Mouse (Mus musculus) liver, embryonic 13.5 days (tissue): ENCODE measurements at regions not wholly inside any gene's neighbourhood (a gene's known extent, or its start where the extent isn't known, plus 50 kb on each side); places are given as distances from the start of the nearest gene placed in this dataset.

Experiments
- ATAC-seq: fragments of 200-750 bp; cut with Nextera tagmentation; 2 replicates; pipeline ENCODE4 v1.8.0; 2017; ENCODE audit warnings: low read depth, mild to moderate bottlenecking, moderate number of reproducible peaks, moderate library complexity
- DNase-seq: peaks from one replicate; pipeline ENCODE4 v3.0.0; 2022
- H3K27ac ChIP-seq: fragments of 300-500 bp; sonication (generic); 2 replicates; pipeline ENCODE4 v1.5.1; 2015; ENCODE audit warnings: moderate library complexity, mild to moderate bottlenecking, inconsistent platforms
- H3K27me3 ChIP-seq: fragments of 300-500 bp; sonication (generic); 2 replicates; pipeline ENCODE4 v1.6.1; 2015; ENCODE audit warnings: mild to moderate bottlenecking, inconsistent platforms
- H3K36me3 ChIP-seq: fragments of 300-500 bp; sonication (generic); 2 replicates; pipeline ENCODE4 v1.6.1; 2015; ENCODE audit warnings: mild to moderate bottlenecking, inconsistent platforms
- H3K4me1 ChIP-seq: fragments of 300-500 bp; sonication (generic); replicated peaks from 2 replicates; pipeline ENCODE4 v1.6.1; 2015; ENCODE audit warnings: inconsistent platforms
- H3K4me2 ChIP-seq: fragments of 300-500 bp; sonication (generic); 2 replicates; pipeline ENCODE4 v1.6.1; 2015; ENCODE audit warnings: inconsistent platforms, mild to moderate bottlenecking, moderate library complexity
- H3K4me3 ChIP-seq: fragments of 300-500 bp; sonication (generic); replicated peaks from 2 replicates; pipeline ENCODE4 v1.5.1; 2015; ENCODE audit warnings: mild to moderate bottlenecking, inconsistent platforms
- H3K9ac ChIP-seq: fragments of 300-500 bp; sonication (generic); 2 replicates; pipeline ENCODE4 v1.6.1; 2015; ENCODE audit warnings: mild to moderate bottlenecking, inconsistent platforms
- H3K9me3 ChIP-seq: fragments of 300-500 bp; sonication (generic); replicated peaks from 2 replicates; pipeline ENCODE4 v1.6.1; 2016; ENCODE audit warnings: inconsistent platforms
- WGBS: fragments of 180-500 bp; shearing (Covaris S2); methylation state at CpG from one replicate; pipeline ENCODE4 v1.1.7; 2015; ENCODE audit not compliant: insufficient replicate concordance; 5-methylcytosine and 5-hydroxymethylcytosine counted together

DNA sequence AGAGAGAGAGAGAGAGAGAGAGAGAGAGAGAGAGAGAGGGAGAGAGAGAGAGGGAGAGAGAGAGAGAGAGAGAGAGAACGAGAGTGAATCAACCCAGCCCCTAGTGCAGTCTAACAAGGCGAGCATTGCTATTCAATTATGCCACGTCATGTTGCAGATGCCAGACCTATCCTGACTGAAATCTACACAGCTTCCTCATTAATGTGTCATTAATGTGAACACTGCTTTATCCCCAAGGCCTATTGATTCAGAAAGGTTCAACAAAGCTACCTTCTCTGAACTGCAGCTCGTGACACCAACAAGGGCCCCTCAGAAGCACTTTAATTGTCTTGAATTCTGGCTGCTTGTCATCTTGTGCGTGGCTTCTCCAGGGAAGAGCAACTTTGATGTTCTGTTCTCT lies 457.4 kb downstream of the Tcerg1l start:
- Histone ChIP-seq H3K4me2 (no peak overlapping the region), H3K9me3 (0 out of 2 replicates have a peak, but pooled peaks cover 5% of the 10 kb centered on the region), H3K27ac (no peak overlapping the region), H3K36me3 (no peaks in the 10 kb centered on the region), H3K9ac (no peak overlapping the region), H3K27me3 (no peaks in the 10 kb centered on the region), H3K4me3 (no peak overlapping the region), H3K4me1 (no peaks in the 10 kb centered on the region)
- no peak for ATAC-seq
- no peak for DNase-seq
- WGBS = 72% methylated on average over 5 of the region's 5 CpGs

DNA sequence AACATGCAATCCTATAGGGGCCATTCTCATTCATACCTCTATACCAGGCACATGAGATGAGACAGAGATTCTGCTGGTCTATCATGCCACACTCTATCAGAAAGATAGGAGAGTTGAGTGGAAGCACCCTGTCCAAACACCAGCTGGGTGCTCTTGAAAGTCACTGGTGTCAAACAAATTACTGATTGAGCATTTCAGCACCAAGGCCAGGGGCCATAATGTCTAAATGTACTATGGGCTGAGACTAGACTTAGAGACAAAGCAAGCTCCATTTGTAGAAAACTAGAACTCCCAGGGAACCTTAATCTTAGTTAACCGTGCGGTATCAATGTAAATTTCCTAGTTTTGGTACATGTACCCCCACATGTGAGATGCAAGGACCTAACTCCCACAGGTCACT lies 452.5 kb downstream of the Tcerg1l start:
- DNase-seq (no peak), ATAC-seq (no peak)
- H3K4me1 ChIP-seq = no peaks in the 10 kb centered on the region
- no peaks in the 10 kb centered on the region for H3K27me3 ChIP-seq
- H3K9me3 ChIP-seq = no peaks in the 10 kb centered on the region
- H3K9ac ChIP-seq = no peak overlapping the region
- no peak overlapping the region for H3K4me2 ChIP-seq
- WGBS = 74% methylated on average over 2 of the region's 2 CpGs
- no peaks in the 10 kb centered on the region for H3K36me3 ChIP-seq
- no peak overlapping the region for H3K27ac ChIP-seq
- H3K4me3 ChIP-seq = no peak overlapping the region

DNA sequence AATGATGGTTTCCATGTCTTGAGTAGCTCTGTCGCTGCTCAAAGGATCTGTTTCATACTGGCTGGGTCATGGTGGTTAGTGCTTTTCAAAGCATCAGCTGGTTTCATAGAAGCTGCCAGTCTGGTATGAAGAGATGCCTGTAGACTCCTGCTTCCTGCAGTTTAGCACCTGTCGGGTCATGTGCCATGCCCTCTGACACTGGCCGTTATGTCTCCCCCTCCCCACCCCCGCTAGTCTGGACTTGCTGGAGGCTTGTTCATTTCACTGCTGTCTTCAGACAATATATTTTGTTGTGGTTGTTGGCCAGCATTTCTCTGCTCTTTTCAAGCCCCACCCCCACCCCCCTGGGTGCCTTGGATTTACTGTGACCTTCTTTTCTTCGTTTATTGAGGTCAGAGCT lies 450.1 kb downstream of the Tcerg1l start:
- no peak overlapping the region for H3K9ac ChIP-seq
- H3K4me1 ChIP-seq = no peaks in the 10 kb centered on the region
- H3K9me3 ChIP-seq = no peaks in the 10 kb centered on the region
- H3K27me3 ChIP-seq = no peaks in the 10 kb centered on the region
- H3K4me3 ChIP-seq = no peak overlapping the region
- 44% methylated on average over 5 of the region's 5 CpGs for WGBS
- DNase-seq (no peak), ATAC-seq (no peak)
- no peak overlapping the region for H3K27ac ChIP-seq
- H3K36me3 ChIP-seq = no peaks in the 10 kb centered on the region
- no peak overlapping the region for H3K4me2 ChIP-seq

DNA sequence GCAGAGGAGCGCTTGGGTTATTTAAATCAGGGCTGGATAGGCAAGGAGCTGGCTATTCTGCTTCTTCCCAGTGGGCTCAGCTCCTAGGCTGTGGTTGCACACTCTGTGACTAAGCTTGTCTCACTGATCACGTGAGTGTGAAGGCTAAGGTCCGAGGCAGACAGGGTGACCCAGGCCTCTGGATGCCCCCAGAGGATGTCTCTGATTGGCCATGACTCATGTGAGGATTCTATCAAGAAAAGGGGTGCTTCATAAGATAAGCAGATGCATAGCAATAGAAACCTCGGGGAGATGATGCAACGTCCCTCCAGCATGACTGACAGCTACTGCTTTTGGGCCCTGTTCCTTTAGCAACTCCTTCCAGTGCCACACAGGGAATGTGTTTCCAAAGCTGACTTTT lies 440.2 kb downstream of the Tcerg1l start:
- no peak for ATAC-seq
- WGBS = 35% methylated on average over 5 of the region's 5 CpGs

DNA sequence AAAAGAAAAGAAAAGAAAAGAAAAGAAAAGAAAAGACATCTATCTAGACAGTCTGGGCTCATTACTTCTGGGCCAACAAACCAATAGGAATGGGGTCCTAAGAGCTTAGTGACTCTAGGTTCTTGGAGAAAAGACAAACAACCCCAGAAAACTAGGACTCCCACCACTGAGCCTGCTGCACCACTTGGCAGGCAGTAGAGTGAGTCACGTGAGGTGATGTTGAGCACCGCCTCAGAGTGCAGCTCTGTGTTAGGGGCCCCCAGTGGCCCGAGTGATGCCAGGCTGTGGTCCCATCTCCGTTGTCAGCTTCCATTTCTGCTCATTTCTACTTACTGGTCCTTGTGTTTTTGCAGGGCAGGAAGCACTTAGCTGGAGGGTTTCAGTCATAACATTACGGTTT lies 439.7 kb downstream of the Tcerg1l start:
- WGBS = 58% methylated on average over 5 of the region's 5 CpGs
- Histone ChIP-seq H3K4me2 (no peak overlapping the region), H3K4me1 (no peaks in the 10 kb centered on the region), H3K9me3 (0 out of 2 replicates have a peak, but pooled peaks cover 2% of the 10 kb centered on the region), H3K4me3 (no peak overlapping the region), H3K27ac (no peak overlapping the region), H3K36me3 (no peaks in the 10 kb centered on the region), H3K27me3 (no peaks in the 10 kb centered on the region), H3K9ac (no peak overlapping the region)
- DNase-seq (no peak), ATAC-seq (no peak)

More for the DNA sequence above, 440.2 kb downstream of the Tcerg1l start:
- H3K4me2 ChIP-seq = no peak overlapping the region
- H3K27me3 ChIP-seq = no peaks in the 10 kb centered on the region
- H3K36me3 ChIP-seq = no peaks in the 10 kb centered on the region
- no peak overlapping the region for H3K4me3 ChIP-seq
- H3K4me1 ChIP-seq = no peaks in the 10 kb centered on the region
- no peak for DNase-seq
- no peak overlapping the region for H3K27ac ChIP-seq
- H3K9me3 ChIP-seq = 0 out of 2 replicates have a peak, but pooled peaks cover 4% of the 10 kb centered on the region
- no peak overlapping the region for H3K9ac ChIP-seq

DNA sequence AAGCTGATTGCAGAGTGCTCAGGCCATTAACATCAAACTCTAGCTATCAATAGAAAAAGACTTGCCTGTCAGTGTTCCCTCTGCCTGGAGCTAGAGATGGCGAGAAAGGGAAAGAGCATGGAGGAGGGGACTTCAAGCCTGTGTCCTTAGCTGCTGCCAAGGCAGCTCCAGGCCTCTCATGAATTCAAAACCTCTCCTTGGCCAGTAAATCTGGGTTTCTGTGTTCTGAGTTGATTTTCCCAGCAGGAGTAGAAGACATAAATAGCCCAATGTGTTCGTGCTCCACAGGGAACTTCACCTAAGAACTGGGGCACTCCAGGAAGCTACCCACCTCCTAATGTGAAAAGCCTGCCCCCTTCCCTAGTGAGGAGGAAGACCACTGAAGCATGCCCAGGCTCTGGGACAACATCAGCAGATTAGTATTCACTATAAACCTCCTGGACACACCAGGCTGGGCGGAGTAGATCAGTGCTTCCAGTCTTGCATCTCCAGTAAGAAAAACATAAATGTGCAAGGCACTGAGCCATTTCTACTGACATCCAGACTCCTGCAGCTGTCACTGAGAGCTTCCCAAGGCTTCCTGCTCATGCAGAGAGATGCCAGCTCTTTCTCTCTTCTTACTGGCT lies 433.9 kb downstream of the Tcerg1l start:
- Histone ChIP-seq H3K27ac (no peak overlapping the region), H3K4me3 (no peak overlapping the region), H3K27me3 (no peaks in the 10 kb centered on the region), H3K36me3 (no peaks in the 10 kb centered on the region), H3K4me1 (no peaks in the 10 kb centered on the region), H3K4me2 (no peak overlapping the region), H3K9me3 (no peaks in the 10 kb centered on the region), H3K9ac (no peak overlapping the region)
- DNase-seq = no peak
- ATAC-seq = no peak
- 34% methylated on average over 3 of the region's 3 CpGs for WGBS

DNA sequence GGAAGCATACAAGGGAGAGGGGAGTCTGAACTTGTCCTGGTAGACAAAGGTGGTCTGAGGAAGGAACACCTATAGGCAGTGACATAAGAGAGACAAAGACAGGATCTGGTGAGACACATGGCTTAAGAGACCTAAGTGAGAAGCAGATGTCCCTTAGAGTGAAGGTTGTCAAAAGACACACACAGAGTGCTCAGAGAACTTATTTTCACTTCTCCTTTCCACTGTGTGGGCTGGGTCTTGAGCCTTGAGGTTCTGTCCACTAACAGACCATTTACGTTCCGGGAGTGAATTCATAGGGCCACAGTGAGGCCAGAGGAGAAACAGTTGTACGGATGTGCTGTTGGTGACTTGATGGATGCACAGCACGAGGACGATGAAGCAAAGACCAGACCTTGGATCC lies 422.8 kb downstream of the Tcerg1l start:
- Histone ChIP-seq H3K27ac (no peak overlapping the region), H3K9ac (no peak overlapping the region), H3K4me2 (no peak overlapping the region), H3K4me1 (no peaks in the 10 kb centered on the region), H3K9me3 (no peaks in the 10 kb centered on the region), H3K36me3 (no peaks in the 10 kb centered on the region), H3K4me3 (no peak overlapping the region), H3K27me3 (no peaks in the 10 kb centered on the region)
- no peak for DNase-seq
- 78% methylated on average over 5 of the region's 5 CpGs for WGBS
- ATAC-seq = no peak

DNA sequence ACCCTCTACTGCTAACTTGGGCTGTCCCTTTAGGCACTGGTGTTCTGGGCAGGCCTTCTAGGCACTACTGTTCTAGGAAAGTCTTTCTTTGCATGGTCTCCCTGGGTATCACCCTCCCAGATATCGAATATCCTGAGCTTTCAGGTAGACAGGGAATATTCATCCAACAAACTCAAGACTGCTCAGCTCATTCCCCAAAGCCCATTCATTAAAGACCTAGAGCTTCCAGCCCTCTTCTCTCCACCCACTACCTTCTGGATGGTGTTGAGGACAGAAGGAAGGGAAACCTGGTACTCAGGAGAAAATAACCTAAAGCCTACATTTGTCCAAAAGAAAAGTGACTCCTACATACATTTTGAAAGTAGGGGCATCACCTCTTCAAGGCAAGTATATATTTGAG lies 420.0 kb downstream of the Tcerg1l start:
- Histone ChIP-seq H3K27ac (no peak overlapping the region), H3K27me3 (no peaks in the 10 kb centered on the region), H3K4me1 (no peaks in the 10 kb centered on the region), H3K36me3 (no peaks in the 10 kb centered on the region), H3K4me3 (no peak overlapping the region), H3K4me2 (no peak overlapping the region), H3K9me3 (no peaks in the 10 kb centered on the region), H3K9ac (no peak overlapping the region)
- WGBS = 50% methylated on average over 1 of the region's 1 CpGs
- no peak for DNase-seq
- ATAC-seq = no peak

DNA sequence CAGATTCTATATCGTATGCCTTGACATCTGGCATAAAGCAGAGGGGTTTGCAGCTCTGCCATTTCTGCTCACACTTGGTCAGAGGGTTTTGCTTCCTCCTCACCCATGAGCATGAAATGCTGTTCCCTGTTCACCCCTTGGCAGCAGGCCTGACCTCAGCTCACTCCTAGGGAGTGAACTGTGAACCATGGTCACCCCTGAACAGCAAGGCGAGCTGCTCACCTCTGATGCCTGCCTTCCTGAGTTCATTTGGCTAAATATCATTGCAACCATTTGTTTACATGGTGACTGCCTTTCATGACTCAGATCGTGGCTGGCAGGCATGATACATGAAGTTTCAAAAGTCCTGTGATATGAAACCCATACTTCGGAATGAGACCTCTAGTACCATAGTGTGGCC lies 418.2 kb downstream of the Tcerg1l start:
- DNase-seq (no peak), ATAC-seq (no peak)
- no peak overlapping the region for H3K4me3 ChIP-seq
- no peak overlapping the region for H3K4me2 ChIP-seq
- no peak overlapping the region for H3K27ac ChIP-seq
- no peaks in the 10 kb centered on the region for H3K4me1 ChIP-seq
- no peaks in the 10 kb centered on the region for H3K9me3 ChIP-seq
- H3K27me3 ChIP-seq = no peaks in the 10 kb centered on the region
- no peaks in the 10 kb centered on the region for H3K36me3 ChIP-seq
- 62% methylated on average over 4 of the region's 4 CpGs for WGBS
- H3K9ac ChIP-seq = no peak overlapping the region

DNA sequence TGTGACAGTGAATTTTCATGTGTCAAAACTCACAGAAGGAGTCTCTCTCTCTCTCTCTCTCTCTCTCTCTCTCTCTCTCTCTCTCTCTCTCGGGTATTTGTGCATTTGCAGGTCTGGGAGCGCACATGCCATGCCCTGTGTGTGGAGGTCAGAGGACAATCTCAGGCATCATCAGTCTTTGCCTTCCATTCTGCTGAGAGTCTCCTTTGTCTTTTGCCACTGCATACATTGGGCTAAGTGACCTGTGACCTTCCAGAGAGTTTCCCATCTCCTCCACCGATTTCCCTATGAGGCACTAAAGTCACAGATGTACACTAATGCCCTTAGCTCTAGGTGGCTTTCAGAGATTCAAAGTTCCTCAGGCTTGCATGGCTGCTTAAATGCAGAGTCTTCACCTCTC lies 391.7 kb downstream of the Tcerg1l start:
- Histone ChIP-seq H3K27me3 (no peaks in the 10 kb centered on the region), H3K36me3 (no peaks in the 10 kb centered on the region), H3K4me1 (no peaks in the 10 kb centered on the region), H3K27ac (no peak overlapping the region), H3K4me3 (no peak overlapping the region), H3K9me3 (no peaks in the 10 kb centered on the region), H3K4me2 (no peak overlapping the region), H3K9ac (no peak overlapping the region)
- DNase-seq (no peak), ATAC-seq (no peak)
- WGBS = 51% methylated on average over 2 of the region's 3 CpGs

DNA sequence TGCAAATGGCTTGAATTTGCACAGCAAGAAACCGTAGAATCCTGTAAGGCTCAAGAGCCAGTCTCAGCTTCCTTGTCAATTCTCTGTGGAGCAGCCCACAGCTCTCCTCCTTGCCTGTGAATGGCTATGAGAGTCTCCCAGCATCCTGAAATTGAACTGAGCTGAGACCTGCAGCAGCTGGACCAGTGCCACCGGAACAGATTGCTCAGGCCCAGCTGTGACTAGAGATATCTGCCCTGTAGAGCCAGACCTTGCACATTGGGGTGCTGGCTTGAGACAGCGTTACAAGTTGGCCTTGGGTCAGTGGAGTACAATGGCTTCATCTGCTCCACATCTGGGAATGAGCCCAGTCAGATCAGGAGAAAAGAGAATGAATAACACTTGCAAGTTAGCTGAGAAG lies 390.6 kb downstream of the Tcerg1l start:
- H3K9me3 ChIP-seq = no peaks in the 10 kb centered on the region
- no peak overlapping the region for H3K9ac ChIP-seq
- H3K4me1 ChIP-seq = no peaks in the 10 kb centered on the region
- H3K27me3 ChIP-seq = no peaks in the 10 kb centered on the region
- DNase-seq (no peak), ATAC-seq (no peak)
- no peak overlapping the region for H3K4me2 ChIP-seq
- H3K4me3 ChIP-seq = no peak overlapping the region
- 48% methylated on average over 3 of the region's 3 CpGs for WGBS
- H3K27ac ChIP-seq = no peak overlapping the region
- H3K36me3 ChIP-seq = no peaks in the 10 kb centered on the region

DNA sequence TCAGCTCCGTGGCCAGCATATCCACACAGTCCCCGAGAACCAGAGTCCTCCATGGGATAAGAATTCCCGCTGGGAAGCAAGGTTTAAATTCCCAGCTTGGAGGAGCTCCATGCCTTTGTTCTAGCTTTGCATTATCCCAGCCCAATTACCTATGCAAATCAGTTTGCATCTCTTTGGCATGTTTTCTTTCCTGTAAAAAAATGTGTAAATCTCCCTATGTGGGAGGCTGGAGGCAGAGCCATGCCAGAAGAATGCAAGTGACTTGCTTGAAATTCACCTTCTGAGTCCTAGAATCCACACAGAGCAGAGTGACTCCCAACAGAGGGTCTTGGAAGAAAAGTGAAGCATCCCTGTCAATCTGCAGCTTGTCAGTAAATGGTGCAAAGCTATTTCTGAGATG lies 388.9 kb downstream of the Tcerg1l start:
- ATAC-seq = no peak
- Histone ChIP-seq H3K4me2 (no peak overlapping the region), H3K4me1 (no peaks in the 10 kb centered on the region), H3K9ac (no peak overlapping the region), H3K36me3 (no peaks in the 10 kb centered on the region), H3K27ac (no peak overlapping the region), H3K4me3 (no peak overlapping the region), H3K27me3 (no peaks in the 10 kb centered on the region), H3K9me3 (no peaks in the 10 kb centered on the region)
- WGBS = 15% methylated on average over 3 of the region's 3 CpGs
- DNase-seq = no peak
